Mouse (Mus musculus): Measurements from ENCODE around the gene Ssr1. TPM values are rescaled to one million over a fixed set of nuclear protein-coding genes. Genes with fewer than 3 reads are reported as not detected.

Ssr1 gene
- polyA plus RNA-seq, 1 experiment from 2014 or later, result 145 TPM

GRCm38 (mm10) chr13:37959936-37960335 lies 34.1 kb downstream of the Ssr1 start:
- H3K27ac ChIP-seq, result no peak overlapping the region
- no peaks in the 10 kb centered on the region for H3K9me3 ChIP-seq
- WGBS, result 86% methylated on average over 7 of the region's 7 CpGs
- no peaks in the 10 kb centered on the region for H3K36me3 ChIP-seq
- H3K4me3 ChIP-seq (replicated peaks), result no peak overlapping the region
- H3K4me2 ChIP-seq (replicated peaks), result no peak overlapping the region
- no peak for ATAC-seq
- no peak overlapping the region for H3K9ac ChIP-seq
- H3K4me1 ChIP-seq (replicated peaks), result peaks cover 13% of the 10 kb centered on the region; the same call in 1 of the 2 replicates
- H3K27me3 ChIP-seq (replicated peaks), result no peaks in the 10 kb centered on the region

GRCm38 (mm10) chr13:37959239-37959907 lies 34.6 kb downstream of the Ssr1 start:
- Histone ChIP-seq H3K27ac (no peak overlapping the region), H3K4me1 (replicated peaks) (peaks cover 8% of the 10 kb centered on the region; the same call in 1 of the 2 replicates)
- 78% methylated on average over 15 of the region's 15 CpGs for WGBS

GRCm38 (mm10) chr13:37958498-37959238 lies 35.3 kb downstream of the Ssr1 start:
- no peak overlapping the region for H3K27ac ChIP-seq
- H3K4me2 ChIP-seq (replicated peaks), result no peak overlapping the region
- 83% methylated on average over 18 of the region's 18 CpGs for WGBS
- H3K9me3 ChIP-seq, result no peaks in the 10 kb centered on the region
- no peak overlapping the region for H3K4me3 ChIP-seq (replicated peaks)
- H3K27me3 ChIP-seq (replicated peaks), result no peaks in the 10 kb centered on the region
- H3K4me1 ChIP-seq (replicated peaks), result peaks cover 1% of the 10 kb centered on the region; the same call in 1 of the 2 replicates
- ATAC-seq, result peak; percentile 43; the same call in 1 of the 2 replicates
- no peak overlapping the region for H3K9ac ChIP-seq
- no peaks in the 10 kb centered on the region for H3K36me3 ChIP-seq

More at GRCm38 (mm10) chr13:37959239-37959907, 34.6 kb downstream of the Ssr1 start:
- H3K9ac ChIP-seq, result no peak overlapping the region
- H3K9me3 ChIP-seq, result no peaks in the 10 kb centered on the region
- no peak overlapping the region for H3K4me2 ChIP-seq (replicated peaks)
- no peak for ATAC-seq
- no peaks in the 10 kb centered on the region for H3K27me3 ChIP-seq (replicated peaks)
- no peak overlapping the region for H3K4me3 ChIP-seq (replicated peaks)
- H3K36me3 ChIP-seq, result no peaks in the 10 kb centered on the region

GRCm38 (mm10) chr13:37954318-37954717 lies 39.7 kb downstream of the Ssr1 start:
- H3K9me3 ChIP-seq, result no peaks in the 10 kb centered on the region
- no peak overlapping the region for H3K4me2 ChIP-seq (replicated peaks)
- no peak for ATAC-seq
- 0 out of 2 replicates have a peak, but pooled peaks cover 12% of the 10 kb centered on the region for H3K36me3 ChIP-seq
- H3K27ac ChIP-seq, result no peak overlapping the region
- H3K4me3 ChIP-seq (replicated peaks), result no peak overlapping the region
- WGBS, result 87% methylated on average over 1 of the region's 1 CpGs
- H3K9ac ChIP-seq, result no peak overlapping the region
- no peaks in the 10 kb centered on the region for H3K4me1 ChIP-seq (replicated peaks)
- H3K27me3 ChIP-seq (replicated peaks), result no peaks in the 10 kb centered on the region

- no peaks in the 10 kb centered on the region for H3K4me1 ChIP-seq (replicated peaks)
- no peaks in the 10 kb centered on the region for H3K9me3 ChIP-seq
- ATAC-seq, result 0 out of 2 replicates have a peak, but pooled peaks have one; percentile 22
- H3K27me3 ChIP-seq (replicated peaks), result no peaks in the 10 kb centered on the region
- peaks cover 22% of the 10 kb centered on the region for H3K36me3 ChIP-seq
- no peak overlapping the region for H3K27ac ChIP-seq
- H3K4me2 ChIP-seq (replicated peaks), result no peak overlapping the region
- no peak overlapping the region for H3K4me3 ChIP-seq (replicated peaks)
- WGBS, result 88% methylated on average over 6 of the region's 6 CpGs
- H3K9ac ChIP-seq, result no peak overlapping the region
These were observed 41.0 kb downstream of the Ssr1 start for GRCm38 (mm10) chr13:37952981-37953380.

GRCm38 (mm10) chr13:37946734-37947133 lies 47.3 kb downstream of the Ssr1 start:
- Histone ChIP-seq H3K4me3 (replicated peaks) (no peak overlapping the region), H3K9me3 (no peaks in the 10 kb centered on the region), H3K27me3 (replicated peaks) (no peaks in the 10 kb centered on the region), H3K36me3 (peaks cover 30% of the 10 kb centered on the region), H3K4me1 (replicated peaks) (peaks cover 8% of the 10 kb centered on the region; the same call in 1 of the 2 replicates), H3K9ac (no peak overlapping the region), H3K27ac (no peak overlapping the region), H3K4me2 (replicated peaks) (no peak overlapping the region)
- peak; percentile 61; the same call in 1 of the 2 replicates for ATAC-seq
- 14% methylated on average over 6 of the region's 6 CpGs for WGBS

- Histone ChIP-seq H3K27me3 (replicated peaks) (no peaks in the 10 kb centered on the region), H3K27ac (no peak overlapping the region), H3K4me2 (replicated peaks) (no peak overlapping the region), H3K4me3 (replicated peaks) (no peak overlapping the region), H3K4me1 (replicated peaks) (peaks cover 13% of the 10 kb centered on the region; the same call in 1 of the 2 replicates), H3K9ac (no peak overlapping the region), H3K36me3 (peaks cover 28% of the 10 kb centered on the region), H3K9me3 (no peaks in the 10 kb centered on the region)
- 80% methylated on average over 8 of the region's 8 CpGs for WGBS
- no peak for ATAC-seq
These were observed 48.6 kb downstream of the Ssr1 start for GRCm38 (mm10) chr13:37945392-37945791.

GRCm38 (mm10) chr13:37944306-37944705 lies 49.7 kb downstream of the Ssr1 start:
- 85% methylated on average over 1 of the region's 1 CpGs for WGBS
- no peak overlapping the region for H3K27ac ChIP-seq

GRCm38 (mm10) chr13:37943466-37943865 lies 50.6 kb downstream of the Ssr1 start:
- peaks cover 13% of the 10 kb centered on the region for H3K36me3 ChIP-seq
- WGBS, result 69% methylated on average over 3 of the region's 3 CpGs

More at GRCm38 (mm10) chr13:37944306-37944705, 49.7 kb downstream of the Ssr1 start:
- Histone ChIP-seq H3K4me2 (replicated peaks) (no peak overlapping the region), H3K36me3 (peaks cover 18% of the 10 kb centered on the region), H3K4me3 (replicated peaks) (no peak overlapping the region), H3K27me3 (replicated peaks) (no peaks in the 10 kb centered on the region), H3K4me1 (replicated peaks) (peaks cover 18% of the 10 kb centered on the region; the same call in 1 of the 2 replicates), H3K9me3 (no peaks in the 10 kb centered on the region), H3K9ac (no peak overlapping the region)
- no peak for ATAC-seq

GRCm38 (mm10) chr13:37942887-37943331 lies 51.1 kb downstream of the Ssr1 start:
- no peak overlapping the region for H3K4me3 ChIP-seq (replicated peaks)
- H3K9me3 ChIP-seq, result no peaks in the 10 kb centered on the region
- no peaks in the 10 kb centered on the region for H3K27me3 ChIP-seq (replicated peaks)
- H3K4me2 ChIP-seq (replicated peaks), result no peak overlapping the region
- no peak overlapping the region for H3K27ac ChIP-seq
- 0 out of 2 replicates have a peak, but pooled peaks have one; percentile 13 for ATAC-seq
- peaks cover 7% of the 10 kb centered on the region; the same call in 1 of the 2 replicates for H3K36me3 ChIP-seq
- peaks cover 18% of the 10 kb centered on the region; the same call in 1 of the 2 replicates for H3K4me1 ChIP-seq (replicated peaks)
- no peak overlapping the region for H3K9ac ChIP-seq
- 53% methylated on average over 4 of the region's 4 CpGs for WGBS

More at GRCm38 (mm10) chr13:37943466-37943865, 50.6 kb downstream of the Ssr1 start:
- H3K4me2 ChIP-seq (replicated peaks), result no peak overlapping the region
- no peak overlapping the region for H3K4me3 ChIP-seq (replicated peaks)
- ATAC-seq, result no peak
- no peak overlapping the region for H3K27ac ChIP-seq
- no peaks in the 10 kb centered on the region for H3K9me3 ChIP-seq
- H3K27me3 ChIP-seq (replicated peaks), result no peaks in the 10 kb centered on the region
- H3K9ac ChIP-seq, result no peak overlapping the region
- H3K4me1 ChIP-seq (replicated peaks), result peaks cover 18% of the 10 kb centered on the region; the same call in 1 of the 2 replicates

- H3K9ac ChIP-seq, result no peak overlapping the region
These were observed 51.8 kb downstream of the Ssr1 start for GRCm38 (mm10) chr13:37941950-37942886.

More at GRCm38 (mm10) chr13:37941950-37942886, 51.8 kb downstream of the Ssr1 start:
- H3K4me2 ChIP-seq (replicated peaks), result no peak overlapping the region
- H3K27me3 ChIP-seq (replicated peaks), result no peaks in the 10 kb centered on the region
- peaks cover 1% of the 10 kb centered on the region; the same call in 1 of the 2 replicates for H3K36me3 ChIP-seq
- ATAC-seq, result no peak
- WGBS, result 60% methylated on average over 17 of the region's 17 CpGs
- no peak overlapping the region for H3K4me3 ChIP-seq (replicated peaks)
- H3K4me1 ChIP-seq (replicated peaks), result peaks cover 18% of the 10 kb centered on the region; the same call in 1 of the 2 replicates
- no peak overlapping the region for H3K27ac ChIP-seq
- H3K9me3 ChIP-seq, result no peaks in the 10 kb centered on the region

All from intestine, embryonic 15.5 days (tissue).